Mouse (Mus musculus) embryo, embryonic 10 days (tissue): ENCODE measurements at regions not wholly inside any gene's neighbourhood (a gene's known extent, or its start where the extent isn't known, plus 50 kb on each side); places are given as distances from the start of the nearest gene placed in this dataset.

Source experiments
- DNase-seq: peaks from one replicate; pipeline ENCODE4 v3.0.0-alpha.2; 2015; ENCODE audit warnings: low spot score

- DNase-seq, result no peak
Observed at GRCm38 (mm10) chr2:131801212-131801611, 58.3 kb downstream of the Erv3 start.

- DNase-seq, result no peak
Observed at GRCm38 (mm10) chr2:131800126-131800894, 59.2 kb downstream of the Erv3 start.

DNA sequence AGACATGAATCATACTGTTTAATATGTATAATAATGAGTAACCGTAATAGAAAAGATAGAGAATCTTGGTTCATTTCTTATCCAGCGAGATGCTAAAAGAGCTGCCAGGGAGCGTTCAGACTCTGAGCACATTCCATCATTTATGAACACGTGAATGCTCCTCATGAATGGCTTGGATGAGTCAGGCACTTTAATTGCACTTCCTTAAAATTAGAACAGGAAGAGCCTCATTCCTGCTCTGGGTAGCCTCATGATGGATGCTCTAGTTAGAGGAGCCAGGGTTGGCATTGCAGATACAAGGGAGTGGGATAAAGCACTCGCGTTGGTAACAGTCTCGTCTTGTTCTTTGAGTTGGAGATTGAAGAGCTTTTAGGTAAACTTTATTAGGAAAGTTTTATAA is 60.1 kb downstream of the Erv3 start:
- no peak for DNase-seq

DNA sequence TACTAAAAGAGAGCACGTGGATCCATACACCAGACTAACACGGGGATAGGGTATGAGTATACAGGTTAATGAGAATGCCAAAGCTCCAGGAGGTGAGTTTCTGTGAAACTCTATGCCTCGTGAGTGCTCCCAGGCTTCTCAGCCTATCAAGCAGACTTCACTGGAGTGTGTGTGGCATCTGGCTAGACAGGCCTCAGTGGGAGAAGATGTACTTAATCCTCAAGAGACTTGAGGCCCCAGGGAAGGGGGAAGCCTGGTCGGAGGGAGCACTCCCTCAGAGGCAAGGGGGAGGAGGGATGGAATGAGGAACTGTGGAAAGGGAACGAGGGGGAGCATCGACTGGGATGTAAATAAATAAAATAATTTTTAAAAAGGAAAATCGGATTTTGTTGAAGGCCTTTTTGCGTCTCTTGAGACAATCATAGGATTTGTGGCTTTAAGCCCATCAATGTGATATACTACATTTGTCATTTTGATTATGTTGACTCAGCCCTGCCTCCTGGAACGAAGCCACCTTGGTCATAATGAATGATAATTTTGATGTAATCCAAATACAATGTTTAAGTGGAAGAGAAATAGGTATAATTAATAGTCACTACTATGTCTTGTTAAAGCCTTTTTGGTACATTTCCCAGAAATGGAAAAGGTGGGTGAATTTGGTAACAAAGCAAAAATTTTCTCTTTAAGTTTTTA is 62.4 kb downstream of the Erv3 start:
- DNase-seq, result no peak

DNA sequence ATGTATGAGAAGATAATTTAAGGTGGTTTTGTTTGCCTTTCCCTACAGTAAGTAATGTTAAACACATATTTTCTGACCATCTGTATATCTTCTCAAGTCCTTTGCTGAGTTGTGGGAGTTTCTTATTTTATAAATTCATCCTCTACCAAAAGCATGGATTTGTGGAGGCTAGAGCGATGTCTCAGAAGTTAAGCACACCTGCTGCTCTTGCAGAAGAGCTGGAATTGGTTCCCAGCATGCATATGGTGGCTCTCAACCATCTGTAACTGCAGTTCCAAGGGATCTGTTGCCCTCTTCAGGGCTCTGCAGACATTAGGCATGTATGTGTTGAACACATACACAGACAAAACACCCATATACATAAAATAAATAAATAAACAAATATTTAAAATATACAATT is 84.2 kb downstream of the Erv3 start:
- DNase-seq, result no peak

GRCm38 (mm10) chr2:131773691-131774090 is 85.9 kb downstream of the Erv3 start:
- no peak for DNase-seq

GRCm38 (mm10) chr2:131772163-131772562 is 87.4 kb downstream of the Erv3 start:
- DNase-seq, result no peak

DNA sequence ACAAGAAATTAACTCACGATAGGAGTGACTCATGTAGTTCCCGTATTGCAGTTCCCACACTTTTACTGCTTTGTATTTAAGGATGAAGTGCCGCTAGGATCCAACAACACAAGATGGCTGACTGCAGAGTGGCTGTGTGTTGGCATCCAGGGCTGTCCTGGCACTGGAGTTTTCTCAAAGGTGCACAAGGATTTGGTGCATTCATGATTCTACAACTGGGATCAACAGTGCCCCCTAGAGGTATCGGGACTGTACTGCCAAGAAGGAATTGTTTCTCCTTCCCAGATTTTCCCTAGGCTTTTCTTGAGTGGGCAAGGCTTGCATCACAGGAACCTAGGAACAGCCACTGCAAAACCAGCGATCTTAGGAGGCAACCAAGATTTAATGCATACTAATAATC is 88.7 kb downstream of the Erv3 start:
- DNase-seq, result peak; percentile 77

DNA sequence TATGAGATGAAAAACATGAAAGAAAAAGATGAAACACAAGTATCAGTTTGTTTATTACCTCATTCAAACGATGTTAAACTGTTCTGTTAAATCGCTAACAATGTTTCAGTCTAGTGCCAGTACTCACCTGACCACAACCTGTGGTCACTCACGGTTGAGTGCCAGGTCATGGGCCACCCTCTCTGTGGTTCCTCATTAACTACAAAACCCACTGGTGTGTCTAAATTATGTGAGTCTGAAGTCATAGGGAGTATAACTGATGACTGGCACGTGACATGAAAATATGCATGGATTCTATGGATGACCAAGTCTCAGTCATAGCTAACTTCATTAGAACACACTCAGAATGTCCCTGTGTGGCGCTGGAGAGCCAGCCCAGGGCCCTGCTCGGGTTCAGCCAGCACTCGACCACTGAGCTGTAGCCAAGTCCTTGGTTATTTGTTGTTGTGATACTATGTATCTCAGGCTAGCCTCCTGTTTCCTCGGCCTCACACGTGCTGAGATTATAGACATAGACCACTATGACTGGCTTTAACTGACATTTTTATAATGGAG is 89.8 kb downstream of the Erv3 start:
- DNase-seq, result no peak

DNA sequence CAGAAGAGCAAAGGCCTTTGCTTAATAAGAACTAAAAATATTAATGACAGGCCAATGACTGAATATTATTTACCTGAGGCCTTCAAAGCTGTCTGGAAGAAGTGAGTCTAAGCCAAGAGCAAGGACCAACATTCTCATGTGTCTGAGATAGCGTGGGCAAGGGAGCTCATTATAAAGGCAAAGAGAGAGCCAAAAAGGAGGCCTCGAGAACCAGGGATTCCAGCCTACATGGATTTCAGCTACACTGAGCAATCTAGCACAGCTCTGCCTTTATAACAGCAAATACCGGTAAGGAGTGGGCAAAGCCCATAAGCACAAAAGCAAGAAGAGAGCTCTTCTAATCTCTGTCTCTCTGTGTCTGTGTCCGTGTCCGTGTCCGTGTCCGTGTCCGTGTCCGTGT is 93.0 kb downstream of the Erv3 start:
- no peak for DNase-seq

- DNase-seq, result no peak
Observed at GRCm38 (mm10) chr2:131761507-131761906, 98.0 kb downstream of the Erv3 start.

DNA sequence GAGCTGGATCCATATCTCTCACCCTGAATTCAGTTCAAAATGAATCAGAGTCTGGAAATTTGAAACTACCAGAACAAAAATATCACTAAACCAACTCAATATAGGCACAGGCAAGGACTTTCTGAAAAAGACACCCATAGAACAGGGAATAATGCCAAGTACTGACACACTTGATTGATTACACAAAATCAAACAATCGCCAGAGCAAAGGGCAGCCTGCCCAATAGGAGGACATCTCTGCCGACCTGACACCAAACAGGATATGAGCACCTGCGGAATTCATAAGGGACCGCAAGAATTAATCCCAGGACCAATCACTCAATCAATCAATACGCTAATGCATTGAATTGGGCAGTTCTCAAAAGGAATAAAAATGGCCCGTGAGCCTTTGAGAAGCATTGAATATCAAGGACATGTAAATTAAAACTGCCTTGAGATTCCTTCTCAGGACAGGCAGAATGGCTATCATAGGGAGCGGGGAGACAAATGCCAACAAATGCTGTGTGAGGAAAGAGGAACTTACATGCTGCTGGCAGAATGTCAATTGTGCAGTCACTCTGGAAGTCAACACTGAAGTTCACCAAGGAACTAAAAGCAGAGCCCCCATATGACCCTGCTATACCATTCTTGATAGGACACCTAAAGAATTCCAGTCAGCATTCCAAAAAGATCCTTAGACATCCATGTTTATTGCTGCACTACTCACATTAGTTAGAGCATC is 102.2 kb downstream of the Erv3 start:
- no peak for DNase-seq

GRCm38 (mm10) chr2:131755107-131755506 is 104.4 kb downstream of the Erv3 start:
- DNase-seq, result peak; percentile 11

DNA sequence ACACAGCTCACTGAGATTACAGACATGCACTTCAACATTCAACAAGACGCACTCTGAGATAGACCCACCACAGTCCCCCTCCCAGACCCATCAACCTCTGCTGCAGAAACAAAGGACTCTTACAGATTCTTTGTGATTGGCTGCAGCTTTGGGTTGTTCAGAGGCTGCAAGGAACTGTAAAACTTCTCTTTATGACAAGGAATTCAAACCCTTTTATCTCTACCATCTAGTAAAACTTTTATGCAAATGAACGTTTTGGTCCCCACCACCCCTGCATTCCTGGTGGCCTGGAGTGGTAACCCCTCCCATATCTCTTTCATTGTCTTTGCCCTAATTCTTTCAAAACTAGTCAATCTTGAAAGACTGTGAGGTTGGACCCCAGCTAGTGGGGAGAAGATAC is 106.1 kb downstream of the Erv3 start:
- DNase-seq, result no peak

- no peak for DNase-seq
Observed at GRCm38 (mm10) chr2:131750679-131751078, 108.9 kb downstream of the Erv3 start.

DNA sequence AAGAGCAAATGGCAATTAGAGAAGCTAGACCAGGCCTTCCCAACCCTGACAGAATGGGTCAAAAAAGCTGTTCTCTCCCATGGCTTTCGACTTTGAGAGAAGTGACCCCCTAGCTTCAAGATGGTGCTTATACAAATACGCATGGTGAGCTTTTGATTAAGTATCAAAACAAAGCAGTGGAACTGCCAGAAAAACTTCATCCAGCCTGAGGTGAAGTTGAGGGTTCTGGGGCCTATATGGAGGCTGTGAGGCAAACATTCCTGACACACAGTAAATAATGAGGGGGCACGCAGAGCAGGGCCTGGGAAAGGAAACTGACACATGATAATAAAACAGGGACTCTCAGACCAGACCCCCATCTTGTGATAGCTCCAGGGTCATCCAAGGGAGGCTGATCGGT is 109.3 kb downstream of the Erv3 start:
- DNase-seq, result peak; percentile 8

- DNase-seq, result no peak
Observed at GRCm38 (mm10) chr2:131749746-131750145, 109.8 kb downstream of the Erv3 start.

- peak; percentile 9 for DNase-seq
Observed at GRCm38 (mm10) chr2:131748791-131749190, 110.8 kb downstream of the Erv3 start.

GRCm38 (mm10) chr2:131747707-131748106 is 111.8 kb downstream of the Erv3 start:
- no peak for DNase-seq

DNA sequence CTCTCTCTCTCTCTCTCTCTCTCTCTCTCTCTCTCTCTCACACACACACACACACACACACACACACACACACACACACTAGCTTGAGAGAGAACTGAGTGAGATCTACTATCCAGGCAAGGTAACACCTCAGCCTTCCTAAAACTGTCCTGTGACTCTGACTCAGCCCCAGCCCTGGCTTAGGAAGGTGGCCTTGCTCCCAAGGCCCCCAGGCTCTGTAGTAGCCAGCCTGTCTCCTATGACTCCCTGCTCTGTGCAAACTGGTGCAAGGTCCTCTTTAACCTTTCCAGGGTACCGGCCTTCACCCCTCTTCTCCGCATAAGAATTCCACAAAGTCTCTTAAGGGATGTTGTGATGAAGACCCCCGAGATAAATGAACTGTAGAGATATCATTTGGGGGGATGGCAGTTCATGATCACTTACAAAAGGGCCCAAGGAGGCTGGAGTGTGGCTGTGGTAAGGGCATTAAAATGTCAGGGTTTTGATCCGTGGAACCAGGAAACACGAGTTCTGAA is 114.1 kb downstream of the Erv3 start:
- DNase-seq, result no peak

GRCm38 (mm10) chr2:131744957-131745356 is 114.6 kb downstream of the Erv3 start:
- no peak for DNase-seq

DNA sequence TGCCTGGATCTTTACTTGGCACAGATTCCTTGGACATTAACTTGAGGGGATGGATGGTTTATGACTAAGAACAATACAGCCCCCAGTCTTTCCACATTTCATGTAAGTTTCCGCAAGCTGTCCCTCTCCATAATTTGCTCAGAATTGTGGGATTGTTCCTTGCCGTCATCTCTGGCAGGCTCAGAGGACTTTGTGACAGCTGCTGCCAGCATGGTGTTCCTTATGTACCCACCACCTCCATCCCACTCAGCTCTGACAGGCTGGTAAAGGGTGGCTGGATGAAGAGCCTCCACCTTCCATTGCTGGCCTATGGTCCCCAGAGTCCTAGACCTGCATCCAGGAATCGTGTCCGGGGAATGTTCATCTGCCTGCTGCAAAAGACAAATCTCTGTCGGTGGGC is 119.1 kb downstream of the Erv3 start:
- DNase-seq, result no peak

DNA sequence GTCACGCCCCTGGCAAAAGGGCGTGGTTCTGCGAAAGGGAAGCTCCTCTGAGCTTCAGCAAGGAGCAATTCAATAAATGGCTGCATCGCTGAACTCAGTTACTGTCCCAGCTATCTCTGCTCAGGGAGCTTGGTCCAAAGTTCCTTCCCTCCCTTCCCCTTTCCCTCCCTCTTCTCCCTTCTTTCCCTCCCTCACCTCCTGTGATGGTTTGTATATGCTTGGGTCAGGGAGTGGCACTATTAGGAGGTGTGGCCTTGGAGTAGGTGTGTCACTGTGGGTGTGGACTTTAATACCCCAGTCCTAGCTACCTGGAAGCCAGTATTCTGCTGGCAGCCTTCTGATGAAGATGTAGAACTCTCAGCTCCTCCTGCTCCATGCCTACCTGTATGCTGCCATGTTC is 120.5 kb downstream of the Erv3 start:
- no peak for DNase-seq
